Mouse (Mus musculus): ENCODE measurements around the gene Irf1.

Gene Irf1

GRCm38 (mm10) chr11:53783288-53783687 is 13.5 kb downstream of the Irf1 start:
- DNase-seq (ENCODE audit: low read depth, low spot score), result no peak

- no peak for DNase-seq (ENCODE audit: low read depth, low spot score)
Observed at GRCm38 (mm10) chr11:53785311-53785936, 15.6 kb downstream of the Irf1 start.

GRCm38 (mm10) chr11:53786058-53787031 is 16.5 kb downstream of the Irf1 start:
- no peak for DNase-seq (ENCODE audit: low read depth, low spot score)

GRCm38 (mm10) chr11:53788196-53788595 is 18.4 kb downstream of the Irf1 start:
- peak; percentile 70 for DNase-seq (ENCODE audit: low read depth, low spot score)

GRCm38 (mm10) chr11:53789277-53789676 is 19.5 kb downstream of the Irf1 start:
- no peak for DNase-seq (ENCODE audit: low read depth, low spot score)

- peak; percentile 53 for DNase-seq (ENCODE audit: low read depth, low spot score)
Observed at GRCm38 (mm10) chr11:53792986-53793385, 23.2 kb downstream of the Irf1 start.

- DNase-seq (ENCODE audit: low read depth, low spot score), result no peak
Observed at GRCm38 (mm10) chr11:53794015-53794414, 24.2 kb downstream of the Irf1 start.

- DNase-seq (ENCODE audit: low read depth, low spot score), result peak; percentile 60
Observed at GRCm38 (mm10) chr11:53794671-53795557, 25.1 kb downstream of the Irf1 start.

- DNase-seq (ENCODE audit: low read depth, low spot score), result no peak
Observed at GRCm38 (mm10) chr11:53795813-53796212, 26.0 kb downstream of the Irf1 start.

- peak; percentile 56 for DNase-seq (ENCODE audit: low read depth, low spot score)
Observed at GRCm38 (mm10) chr11:53796409-53797151, 26.8 kb downstream of the Irf1 start.

- no peak for DNase-seq (ENCODE audit: low read depth, low spot score)
Observed at GRCm38 (mm10) chr11:53797386-53797920, 27.6 kb downstream of the Irf1 start.

- DNase-seq (ENCODE audit: low read depth, low spot score), result no peak
Observed at GRCm38 (mm10) chr11:53798041-53798711, 28.4 kb downstream of the Irf1 start.

GRCm38 (mm10) chr11:53800036-53800435 is 30.2 kb downstream of the Irf1 start:
- no peak for DNase-seq (ENCODE audit: low read depth, low spot score)

- no peak for DNase-seq (ENCODE audit: low read depth, low spot score)
Observed at GRCm38 (mm10) chr11:53800975-53801374, 31.2 kb downstream of the Irf1 start.

GRCm38 (mm10) chr11:53803093-53803492 is 33.3 kb downstream of the Irf1 start:
- no peak for DNase-seq (ENCODE audit: low read depth, low spot score)

- no peak for DNase-seq (ENCODE audit: low read depth, low spot score)
Observed at GRCm38 (mm10) chr11:53803494-53803893, 33.7 kb downstream of the Irf1 start.

GRCm38 (mm10) chr11:53804569-53805344 is 34.9 kb downstream of the Irf1 start:
- DNase-seq (ENCODE audit: low read depth, low spot score), result no peak

- DNase-seq (ENCODE audit: low read depth, low spot score), result peak; percentile 82
Observed at GRCm38 (mm10) chr11:53805786-53806185, 36.0 kb downstream of the Irf1 start.

- no peak for DNase-seq (ENCODE audit: low read depth, low spot score)
Observed at GRCm38 (mm10) chr11:53809354-53809753, 39.5 kb downstream of the Irf1 start.
